Mouse (Mus musculus) spleen, adult 18-20 months (tissue): ENCODE results near the gene Relt.

Experiments used
- DNase-seq, 2 experiments: peaks; one replicate each; pipeline ENCODE4 v3.0.0; 2022; ENCODE audit warnings: mixed read lengths in 2 of 2

Gene Relt

GRCm38 (mm10) chr7:100862828-100863638 is at the start of gene Relt:
Gene Relt (minus strand): TSS chr7:100863446.
- DNase-seq: peak; percentile 96 to 99

GRCm38 (mm10) chr7:100911791-100912190 is 48.5 kb upstream of the Relt start:
- no peak for DNase-seq

- DNase-seq: no peak
Observed at GRCm38 (mm10) chr7:100911246-100911770, 48.1 kb upstream of the Relt start.

DNA sequence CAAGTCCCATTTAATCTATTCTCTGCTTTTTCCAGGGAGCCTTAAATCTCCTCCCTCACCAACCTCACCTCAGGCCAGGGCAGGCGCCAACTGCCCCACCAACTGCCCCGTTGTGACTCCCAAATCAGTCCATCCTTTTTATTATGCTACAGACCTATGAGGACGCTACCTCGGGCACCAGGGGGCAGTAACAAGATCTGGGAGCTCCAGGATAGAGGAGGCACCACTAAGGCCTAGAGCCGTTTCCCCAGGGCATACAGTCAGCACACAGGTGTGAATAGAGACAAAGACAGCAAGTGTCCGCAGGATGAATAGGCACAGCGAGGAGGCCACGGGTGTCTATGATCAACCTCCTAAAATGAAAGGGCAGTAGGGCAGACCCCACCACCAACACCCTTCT is 45.3 kb upstream of the Relt start:
- DNase-seq: peak in 1 of 2 experiments; percentile 37

- no peak for DNase-seq
Observed at GRCm38 (mm10) chr7:100908061-100908460, 44.8 kb upstream of the Relt start.

- peak; percentile 55 to 79 for DNase-seq
Observed at GRCm38 (mm10) chr7:100907231-100907630, 44.0 kb upstream of the Relt start.

DNA sequence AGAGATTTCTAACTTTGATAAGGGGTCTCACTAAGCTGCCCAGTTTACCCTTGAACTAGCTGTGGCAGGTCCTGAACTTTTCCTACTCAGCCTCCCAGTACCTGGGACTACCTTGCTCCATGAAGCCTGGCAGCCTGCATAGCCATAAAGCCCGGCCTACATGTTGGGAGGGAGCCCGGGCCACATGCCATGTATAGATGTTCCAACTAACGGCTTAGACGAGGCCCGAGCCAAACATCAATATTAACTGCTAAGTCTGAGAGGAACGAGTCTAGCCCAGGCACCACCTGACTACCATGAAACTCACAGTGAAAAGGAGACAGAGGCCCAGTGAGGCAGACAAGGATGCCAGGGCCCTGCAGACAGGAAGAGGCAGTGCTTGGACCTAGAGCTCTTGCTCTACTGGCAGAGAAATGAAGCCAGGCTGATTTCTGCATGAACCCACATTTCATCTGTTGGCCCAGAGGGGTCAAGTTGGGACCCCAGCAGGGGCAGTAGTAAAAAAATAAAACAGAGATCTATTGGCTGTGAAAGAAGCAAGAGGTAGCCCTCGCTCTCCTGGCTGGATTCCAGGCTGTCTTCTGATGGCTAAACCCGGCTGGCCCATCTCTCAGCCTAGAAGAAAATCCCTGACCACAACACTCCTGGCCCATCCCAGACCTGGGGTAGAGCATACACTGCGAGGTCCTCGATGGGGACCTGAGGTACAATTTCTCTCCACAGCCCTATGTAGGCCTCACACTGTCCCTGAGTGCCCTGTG is 43.0 kb upstream of the Relt start:
- no peak for DNase-seq

DNA sequence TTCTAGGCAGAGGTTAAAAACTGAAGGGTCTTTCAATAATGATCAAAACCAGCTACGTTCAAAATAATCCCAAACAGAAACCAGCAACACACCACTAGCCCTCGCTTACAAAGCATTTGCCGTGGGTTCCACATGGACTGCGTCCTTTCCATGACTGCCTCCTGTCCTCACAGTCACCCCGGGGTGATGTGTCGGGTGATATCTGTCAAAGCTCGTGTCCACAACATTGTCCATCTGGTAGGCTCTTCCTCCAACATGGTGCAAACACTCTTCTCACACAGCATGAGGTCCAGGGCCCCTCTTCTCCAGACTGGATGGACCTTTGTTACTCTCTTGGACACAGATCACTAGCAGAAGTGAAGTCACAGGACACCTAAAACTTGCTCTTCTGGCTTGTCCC is 41.8 kb upstream of the Relt start:
- no peak for DNase-seq

- DNase-seq: no peak
Observed at GRCm38 (mm10) chr7:100904612-100905011, 41.4 kb upstream of the Relt start.

DNA sequence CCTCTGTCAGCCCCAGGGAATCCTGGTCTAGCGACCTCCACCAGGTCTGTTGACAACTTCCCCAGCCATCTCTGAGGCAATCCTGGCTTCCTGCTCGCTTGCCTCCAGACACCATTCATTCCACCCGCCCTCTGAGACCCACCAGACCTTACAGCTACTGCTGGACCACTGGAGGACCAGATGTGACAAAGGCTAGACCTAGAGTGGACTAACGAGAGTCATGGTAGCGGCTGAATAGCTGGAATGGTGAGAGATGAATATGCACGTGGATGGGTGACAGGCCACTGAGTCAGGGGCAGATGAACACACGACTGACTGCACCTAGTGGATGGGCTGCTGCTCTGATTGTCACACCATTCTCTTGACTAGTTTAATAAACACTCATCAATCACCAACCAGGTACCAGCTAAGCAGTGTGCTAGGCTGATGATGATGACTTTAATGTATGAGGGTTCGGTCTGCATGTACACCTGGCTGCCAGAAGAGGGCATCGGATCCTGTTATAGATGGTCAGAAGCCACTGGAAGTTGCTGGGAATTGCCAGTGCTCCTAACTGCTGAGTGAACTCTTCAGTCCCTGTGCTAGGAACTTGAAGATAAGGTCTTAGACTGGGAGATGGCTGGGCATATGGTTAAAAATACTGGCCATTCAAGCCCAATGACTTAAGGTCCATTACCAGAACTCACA is 39.3 kb upstream of the Relt start:
- DNase-seq: no peak

- no peak for DNase-seq
Observed at GRCm38 (mm10) chr7:100897828-100898227, 34.6 kb upstream of the Relt start.

- no peak for DNase-seq
Observed at GRCm38 (mm10) chr7:100894833-100895226, 31.6 kb upstream of the Relt start.

DNA sequence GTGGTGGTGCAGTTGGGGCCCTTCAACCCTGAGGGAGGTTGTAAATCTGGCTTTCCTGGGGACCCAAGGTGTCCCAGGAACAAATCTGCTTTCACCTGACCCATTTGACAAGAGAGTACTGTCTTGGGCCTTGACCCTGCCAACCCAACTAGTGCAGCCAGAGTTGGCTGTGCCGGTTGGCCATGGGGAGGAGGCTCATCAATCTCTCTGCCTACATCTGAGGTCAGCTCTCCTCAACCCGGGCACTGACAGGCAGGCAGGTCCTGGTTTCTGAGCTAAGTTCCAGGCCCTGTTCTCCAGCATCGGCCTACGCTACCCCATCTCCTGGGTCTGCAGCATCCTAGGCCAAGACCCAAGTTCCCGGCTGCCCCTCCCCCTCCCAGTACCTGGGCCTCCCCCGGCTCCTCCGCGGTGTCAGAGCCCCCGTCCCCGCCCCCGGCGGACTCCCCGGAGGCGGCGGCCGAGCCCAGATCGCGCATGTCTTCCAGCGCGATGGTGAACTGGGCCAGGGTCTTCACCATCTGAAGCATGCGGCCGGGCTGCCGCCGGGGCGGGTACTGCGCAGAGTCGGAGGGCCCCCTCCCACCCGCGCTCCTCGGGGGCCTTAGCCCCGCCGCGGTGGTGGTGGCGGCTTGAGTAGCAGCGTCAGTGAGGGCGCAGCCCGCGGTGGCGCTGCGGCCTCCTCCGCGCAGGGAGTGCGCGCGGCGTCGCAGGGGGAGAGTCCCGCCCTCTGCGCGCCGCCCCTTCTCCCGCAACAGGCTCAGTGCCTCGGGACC is 31.0 kb upstream of the Relt start:
- no peak for DNase-seq

DNA sequence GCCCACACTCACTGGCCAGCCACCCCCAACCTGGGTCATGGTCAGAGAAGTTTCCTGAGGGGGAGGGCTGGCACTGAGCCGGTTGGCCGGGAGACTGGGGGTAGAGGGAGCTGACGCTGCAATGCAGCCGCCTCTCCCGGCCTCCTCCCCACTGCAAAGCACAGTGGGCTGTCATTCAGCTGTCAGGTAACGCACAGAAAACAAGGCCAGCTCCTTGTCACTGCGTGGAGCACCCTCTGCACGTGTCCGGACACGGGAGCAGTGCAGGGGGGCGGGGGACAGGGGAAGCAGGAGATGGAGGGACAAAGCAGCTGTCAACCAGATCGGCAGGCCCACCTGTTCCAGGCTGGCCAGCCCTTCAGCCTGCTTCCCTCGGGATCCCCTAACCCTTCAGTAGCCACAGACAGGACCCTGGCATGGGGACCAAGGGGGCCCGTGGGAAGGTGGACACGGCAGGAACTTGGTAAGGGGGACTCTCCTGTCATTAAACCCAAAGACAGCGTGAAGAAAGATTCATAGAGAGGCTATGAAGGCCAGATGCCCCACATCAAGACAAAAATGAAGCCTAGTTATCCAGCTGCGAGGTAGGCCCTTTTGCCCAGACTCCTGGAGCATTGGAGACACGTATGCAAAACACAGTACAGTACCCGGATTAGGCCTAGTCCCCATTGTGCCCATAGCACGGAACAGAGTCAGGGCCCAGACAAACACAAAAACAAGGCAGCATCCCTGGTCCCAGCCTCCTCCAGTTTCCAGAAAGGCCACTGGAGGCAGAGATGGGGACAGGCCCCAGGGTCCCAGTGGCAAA is 30.2 kb upstream of the Relt start:
- DNase-seq: no peak

- DNase-seq: peak; percentile 50 to 72
Observed at GRCm38 (mm10) chr7:100886535-100886934, 23.3 kb upstream of the Relt start.

DNA sequence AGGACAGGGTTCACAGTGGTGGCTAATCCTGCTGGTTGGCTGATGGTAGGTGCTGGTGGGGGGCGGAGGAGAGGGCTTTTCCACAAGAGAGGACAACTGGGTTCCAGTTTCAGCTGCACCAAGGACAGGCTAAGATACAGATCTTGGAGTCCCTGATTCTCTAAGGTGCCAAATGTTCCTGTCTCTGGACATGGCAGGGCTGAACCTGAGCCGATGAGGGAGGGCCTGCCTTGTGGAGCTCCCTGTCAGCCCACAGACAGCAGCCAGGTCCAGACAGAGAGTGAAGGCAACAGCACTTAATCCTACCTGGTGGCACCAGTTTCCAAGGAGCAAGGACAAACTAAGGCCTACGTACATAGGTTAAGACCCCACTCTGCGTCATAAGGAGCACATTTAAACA is 21.2 kb upstream of the Relt start:
- DNase-seq: no peak

DNA sequence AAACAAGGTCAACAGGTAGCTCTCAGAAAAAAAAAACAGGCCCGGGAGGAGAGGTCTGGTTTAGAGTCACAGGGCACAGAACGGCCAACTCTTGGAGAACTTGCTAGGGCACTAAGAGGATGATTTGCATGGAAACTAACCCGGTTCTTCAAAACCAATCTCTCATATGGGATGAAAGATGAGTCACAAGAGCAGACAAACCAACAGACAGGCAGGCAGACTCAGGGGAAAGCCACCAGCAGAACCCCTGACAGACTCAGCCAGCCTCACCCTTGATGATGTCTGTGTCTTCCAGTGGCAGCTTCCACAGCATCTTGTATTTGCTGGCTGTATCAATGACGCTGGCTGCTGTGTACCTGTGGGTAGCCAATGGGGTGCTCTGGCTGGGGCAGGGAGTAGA is 18.7 kb upstream of the Relt start:
- DNase-seq: no peak

GRCm38 (mm10) chr7:100881531-100881930 is 18.3 kb upstream of the Relt start:
- no peak for DNase-seq

GRCm38 (mm10) chr7:100879595-100879994 is 16.3 kb upstream of the Relt start:
- DNase-seq: peak; percentile 40 to 72

GRCm38 (mm10) chr7:100876771-100877170 is 13.5 kb upstream of the Relt start:
- no peak for DNase-seq

GRCm38 (mm10) chr7:100876293-100876692 is 13.0 kb upstream of the Relt start:
- no peak for DNase-seq

DNA sequence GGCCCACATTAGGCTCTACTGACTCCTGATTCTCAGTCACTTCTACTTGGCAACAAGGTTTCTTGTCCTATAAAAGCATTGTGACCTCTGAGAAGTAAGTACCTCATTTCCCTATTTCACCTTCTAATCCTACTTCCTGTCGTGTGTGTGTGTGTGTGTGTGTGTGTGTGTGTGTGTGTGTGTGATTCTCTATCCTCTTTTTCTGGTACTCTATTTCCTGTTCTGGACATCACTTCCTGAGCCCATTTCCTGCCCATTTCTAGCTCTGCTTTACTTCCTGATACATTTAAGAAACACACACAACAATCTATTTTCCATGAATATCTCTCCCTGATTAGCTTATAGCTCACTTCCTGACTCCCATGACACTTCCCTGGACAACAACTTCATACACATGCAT is 12.6 kb upstream of the Relt start:
- DNase-seq: no peak
